Mouse (Mus musculus): ENCODE results near the gene Snorc.
"Not testable (repeated sequence)": the region's sequence is repeated elsewhere in the genome, so short reads cannot be mapped to it uniquely, and the experiment has no call there.

Gene Snorc

DNA sequence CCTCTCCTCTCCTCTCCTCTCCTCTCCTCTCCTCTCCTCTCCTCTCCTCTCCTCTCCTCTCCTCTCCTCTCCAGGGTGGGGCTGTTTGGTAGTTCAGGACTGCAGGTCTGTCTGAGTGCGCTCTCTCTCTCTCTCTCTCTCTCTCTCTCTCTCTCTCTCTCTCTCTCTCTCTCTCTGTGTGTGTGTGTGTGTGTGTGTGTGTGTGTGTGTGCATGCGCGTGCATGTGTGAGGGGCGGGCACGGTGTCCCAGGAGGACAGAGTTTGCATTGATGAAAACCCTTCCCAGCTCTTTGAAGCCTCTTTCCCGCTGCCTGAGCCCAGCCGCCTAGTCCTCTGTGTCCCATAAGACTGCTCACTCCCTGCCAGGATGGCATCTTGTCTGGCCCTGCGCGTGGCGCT, at the start of gene Snorc:
Snorc (plus strand) TSS at position 301 of the 400 bp plus-strand sequence.
- not testable (repeated sequence) for DNase-seq (ENCODE audit: low spot score in 2 of 2)

DNA sequence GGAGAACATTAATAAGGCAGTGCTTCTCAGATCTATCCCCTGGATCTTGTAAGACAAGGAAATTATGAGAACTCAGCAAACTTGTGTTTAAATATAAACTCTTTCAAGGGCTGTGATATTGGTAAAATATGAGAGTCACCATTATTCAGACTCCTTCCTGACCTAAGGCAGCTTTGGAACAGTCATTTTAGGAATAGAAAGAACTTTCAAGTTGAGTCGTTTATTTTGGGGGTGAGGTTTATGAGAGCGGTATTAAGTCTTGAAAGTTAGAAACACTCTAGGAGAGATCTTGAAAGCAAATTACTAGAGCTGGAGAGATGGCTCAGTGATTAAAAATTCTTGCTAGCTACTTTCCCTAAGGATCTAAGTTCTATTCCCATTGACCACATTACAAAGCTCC, 34.9 kb upstream of the Snorc start:
- no peak for DNase-seq (ENCODE audit: low spot score in 2 of 2)

- no peak for DNase-seq (ENCODE audit: low spot score in 2 of 2)
Measured at GRCm38 (mm10) chr1:87436583-87436982, 33.5 kb upstream of the Snorc start.

DNA sequence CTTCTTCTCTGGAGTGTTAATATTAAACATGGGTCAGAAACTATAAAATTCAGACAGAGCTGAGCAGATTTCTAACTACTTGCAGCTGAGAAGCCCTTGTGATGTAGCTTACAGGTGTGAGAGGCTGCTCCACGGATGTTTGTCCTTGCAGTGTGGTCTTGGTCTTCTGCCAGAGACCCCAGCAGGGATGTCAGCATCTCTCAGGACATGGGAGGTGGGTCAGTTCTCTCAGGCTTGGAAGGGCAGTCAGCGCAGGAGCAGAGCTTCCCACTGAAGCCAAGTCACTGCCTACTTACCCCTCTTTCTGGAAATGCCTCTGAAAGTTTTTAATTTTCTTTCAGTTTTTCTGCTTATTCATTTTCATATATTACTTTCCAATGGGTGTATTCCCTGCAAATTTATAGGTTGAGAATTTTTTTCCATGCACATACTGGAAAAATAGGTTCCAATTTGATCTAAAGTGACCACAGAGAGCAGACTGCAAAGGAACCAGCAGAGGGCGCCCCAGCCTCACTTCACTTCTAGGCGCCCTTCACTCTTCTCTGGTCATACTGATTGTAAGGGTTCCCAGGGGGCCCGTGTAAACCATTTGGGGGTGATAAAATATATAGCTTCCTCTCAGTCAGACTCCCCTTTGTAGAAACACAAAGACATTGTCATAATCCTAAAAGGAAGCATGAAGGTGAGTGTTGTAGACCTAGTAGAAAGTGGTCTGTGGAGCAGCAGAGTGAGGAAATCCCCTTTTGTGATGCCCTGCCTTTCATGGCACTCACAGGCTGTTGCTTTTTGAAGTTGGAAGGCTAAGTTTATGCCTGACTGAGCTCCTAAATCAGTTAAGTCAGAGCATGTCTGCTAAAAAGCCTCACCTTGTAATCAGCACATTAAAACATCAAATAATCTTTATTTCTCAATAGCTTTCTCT, 22.6 kb upstream of the Snorc start:
- DNase-seq (ENCODE audit: low spot score in 2 of 2), result peak; percentile 23 to 58

DNA sequence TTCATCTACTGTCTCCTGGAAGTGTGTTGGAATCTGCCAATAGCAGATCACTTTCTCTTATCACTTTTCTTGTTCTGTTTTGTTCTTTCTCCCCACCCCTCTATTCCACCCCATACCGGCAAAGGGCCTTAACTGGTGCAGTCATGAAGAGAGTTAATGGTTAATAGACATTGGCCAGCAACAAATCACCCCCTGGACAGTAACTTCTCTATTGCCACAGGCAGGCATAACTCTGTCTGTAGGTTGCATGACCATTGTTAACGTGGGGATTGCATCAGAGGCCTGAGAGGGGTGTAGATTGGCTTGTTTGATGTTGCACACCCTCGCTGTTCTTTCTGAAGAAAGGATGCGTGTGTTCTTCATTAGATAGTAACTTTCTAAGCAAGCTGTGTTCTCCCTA, 20.6 kb upstream of the Snorc start:
- DNase-seq (ENCODE audit: low spot score in 2 of 2), result no peak

DNA sequence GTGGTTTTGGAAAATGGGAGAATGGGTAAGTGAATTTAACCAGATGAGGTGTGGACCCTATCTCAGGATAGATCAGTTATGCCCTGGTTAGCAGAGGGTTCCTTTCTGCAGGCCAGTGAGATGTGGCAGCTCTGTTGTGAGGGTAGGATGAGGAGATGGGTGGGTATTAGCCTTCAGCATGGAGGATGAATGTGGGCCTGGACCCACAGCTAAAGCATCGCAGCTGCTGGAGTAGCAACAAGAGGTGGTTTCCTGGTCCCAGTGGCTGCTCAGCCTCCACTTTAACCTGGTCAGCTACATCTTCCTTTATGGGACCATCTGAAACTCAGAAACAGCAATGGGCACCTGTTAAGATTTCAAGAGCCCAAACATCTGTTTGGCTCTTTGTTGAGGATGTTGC, 13.6 kb upstream of the Snorc start:
- no peak for DNase-seq (ENCODE audit: low spot score in 2 of 2)

DNA sequence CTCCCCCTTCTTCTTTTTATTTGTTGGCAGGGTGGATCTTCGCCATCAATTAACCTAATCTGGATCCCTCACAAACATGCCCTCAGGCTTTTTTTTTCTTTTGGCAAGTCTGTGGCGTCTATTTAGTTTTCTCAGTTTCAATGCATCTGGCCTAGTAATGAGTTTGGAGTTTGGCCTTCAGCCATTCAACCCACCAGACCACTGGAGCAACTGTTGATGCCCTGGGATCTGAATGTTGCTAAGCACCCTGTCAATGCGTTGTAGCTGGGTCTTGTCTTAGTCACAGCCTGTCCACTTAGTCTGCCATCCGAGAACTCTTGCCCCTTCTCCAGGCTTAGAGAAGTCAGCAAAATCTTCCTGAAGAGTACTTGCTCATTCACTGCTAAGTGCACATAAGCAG, 12.0 kb upstream of the Snorc start:
- DNase-seq (ENCODE audit: low spot score in 2 of 2), result no peak

- DNase-seq (ENCODE audit: low spot score in 2 of 2), result not testable (repeated sequence)
Measured at GRCm38 (mm10) chr1:87459856-87460255, 10.2 kb upstream of the Snorc start.

GRCm38 (mm10) chr1:87467469-87467868, 2.6 kb upstream of the Snorc start:
- no peak for DNase-seq (ENCODE audit: low spot score in 2 of 2)

- no peak for DNase-seq (ENCODE audit: low spot score in 2 of 2)
Measured at GRCm38 (mm10) chr1:87468321-87468720, 1.8 kb upstream of the Snorc start.

- DNase-seq (ENCODE audit: low spot score in 2 of 2), result no peak
Measured at GRCm38 (mm10) chr1:87471914-87472313, 1.8 kb downstream of the Snorc start.

DNA sequence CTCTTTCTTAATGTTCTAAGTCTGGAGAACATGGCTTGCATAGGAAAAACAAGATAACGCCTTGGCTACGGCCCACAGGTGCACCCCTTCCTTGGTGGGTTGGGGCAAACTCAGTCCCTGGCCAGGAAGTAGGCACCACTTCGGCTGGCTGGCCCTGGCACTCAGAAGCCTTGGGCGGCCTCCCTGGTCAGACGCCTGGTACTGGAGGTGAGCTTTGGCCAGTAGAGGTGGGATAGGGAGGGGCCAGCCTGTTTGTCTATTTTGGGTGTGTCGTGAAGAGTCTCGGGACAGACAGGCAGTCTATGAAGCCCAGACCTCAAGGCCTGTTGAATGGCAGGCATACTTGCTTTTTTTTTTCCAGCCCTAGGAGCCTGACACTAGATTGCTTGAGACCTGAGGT, 2.5 kb downstream of the Snorc start:
- no peak for DNase-seq (ENCODE audit: low spot score in 2 of 2)

- no peak for DNase-seq (ENCODE audit: low spot score in 2 of 2)
Measured at GRCm38 (mm10) chr1:87475076-87475895, 5.2 kb downstream of the Snorc start.

DNA sequence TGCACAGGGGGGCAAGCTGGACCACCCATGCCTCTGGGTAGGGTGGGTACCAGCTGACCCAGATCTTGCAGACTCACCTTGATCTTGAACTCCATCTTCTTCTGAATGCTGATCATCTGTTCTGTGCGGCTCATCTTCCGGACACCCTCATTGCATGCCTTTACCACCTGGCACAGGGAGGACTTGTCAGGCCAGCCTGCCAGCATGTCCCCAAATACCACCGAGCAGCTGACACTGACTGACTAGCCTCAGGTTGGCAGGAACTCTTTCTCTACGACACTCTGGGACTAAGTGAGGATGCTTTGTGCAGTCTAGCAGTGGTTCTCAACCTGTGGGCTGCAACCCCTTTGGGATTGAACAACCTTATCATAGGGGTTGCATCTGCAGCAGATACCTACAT, 12.5 kb downstream of the Snorc start:
- DNase-seq (ENCODE audit: low spot score in 2 of 2), result no peak

- no peak for DNase-seq (ENCODE audit: low spot score in 2 of 2)
Measured at GRCm38 (mm10) chr1:87486386-87486785, 16.3 kb downstream of the Snorc start.

DNA sequence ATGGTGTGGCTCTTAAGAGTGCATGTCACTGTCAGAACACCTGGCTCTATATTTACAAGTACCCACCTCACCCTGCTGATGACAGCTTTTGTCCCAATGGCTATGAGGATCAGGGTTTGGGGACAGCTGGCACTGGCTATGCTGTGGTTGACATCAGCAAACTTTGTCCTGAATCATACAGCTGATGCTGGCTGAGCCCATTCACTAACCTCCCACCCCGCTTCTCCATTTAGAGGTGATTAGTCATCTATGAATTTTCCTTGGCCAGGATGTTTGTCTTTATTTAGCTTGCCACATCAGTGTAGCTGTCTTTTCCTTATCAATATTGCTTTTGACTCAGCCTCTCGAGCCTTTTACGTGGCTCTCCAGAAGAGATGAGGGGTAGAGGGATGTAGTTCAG, 22.2 kb downstream of the Snorc start:
- DNase-seq (ENCODE audit: low spot score in 2 of 2), result no peak

DNA sequence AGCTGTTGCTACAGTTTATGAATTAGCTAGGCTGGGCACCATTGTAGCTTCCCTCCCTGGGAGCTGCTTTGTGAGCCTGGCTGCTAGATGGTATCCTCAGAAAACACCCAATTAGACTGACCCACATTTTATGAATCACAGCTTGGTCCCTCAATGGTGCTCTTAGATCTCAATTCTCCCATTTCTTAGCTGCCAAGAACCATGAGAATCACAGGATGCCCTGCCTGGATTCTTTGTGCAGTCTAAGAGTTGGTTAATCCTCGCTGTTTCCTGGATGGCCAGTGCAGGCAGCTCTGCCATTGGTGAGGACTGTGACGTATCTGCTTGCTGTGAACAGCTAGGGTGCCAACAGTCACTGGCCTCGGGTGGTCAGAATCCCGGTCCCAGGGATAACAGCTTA, 23.5 kb downstream of the Snorc start:
- no peak for DNase-seq (ENCODE audit: low spot score in 2 of 2)

GRCm38 (mm10) chr1:87505524-87505923, 35.5 kb downstream of the Snorc start:
- DNase-seq (ENCODE audit: low spot score in 2 of 2), result no peak

- DNase-seq (ENCODE audit: low spot score in 2 of 2), result no peak
Measured at GRCm38 (mm10) chr1:87507857-87508256, 37.8 kb downstream of the Snorc start.

DNA sequence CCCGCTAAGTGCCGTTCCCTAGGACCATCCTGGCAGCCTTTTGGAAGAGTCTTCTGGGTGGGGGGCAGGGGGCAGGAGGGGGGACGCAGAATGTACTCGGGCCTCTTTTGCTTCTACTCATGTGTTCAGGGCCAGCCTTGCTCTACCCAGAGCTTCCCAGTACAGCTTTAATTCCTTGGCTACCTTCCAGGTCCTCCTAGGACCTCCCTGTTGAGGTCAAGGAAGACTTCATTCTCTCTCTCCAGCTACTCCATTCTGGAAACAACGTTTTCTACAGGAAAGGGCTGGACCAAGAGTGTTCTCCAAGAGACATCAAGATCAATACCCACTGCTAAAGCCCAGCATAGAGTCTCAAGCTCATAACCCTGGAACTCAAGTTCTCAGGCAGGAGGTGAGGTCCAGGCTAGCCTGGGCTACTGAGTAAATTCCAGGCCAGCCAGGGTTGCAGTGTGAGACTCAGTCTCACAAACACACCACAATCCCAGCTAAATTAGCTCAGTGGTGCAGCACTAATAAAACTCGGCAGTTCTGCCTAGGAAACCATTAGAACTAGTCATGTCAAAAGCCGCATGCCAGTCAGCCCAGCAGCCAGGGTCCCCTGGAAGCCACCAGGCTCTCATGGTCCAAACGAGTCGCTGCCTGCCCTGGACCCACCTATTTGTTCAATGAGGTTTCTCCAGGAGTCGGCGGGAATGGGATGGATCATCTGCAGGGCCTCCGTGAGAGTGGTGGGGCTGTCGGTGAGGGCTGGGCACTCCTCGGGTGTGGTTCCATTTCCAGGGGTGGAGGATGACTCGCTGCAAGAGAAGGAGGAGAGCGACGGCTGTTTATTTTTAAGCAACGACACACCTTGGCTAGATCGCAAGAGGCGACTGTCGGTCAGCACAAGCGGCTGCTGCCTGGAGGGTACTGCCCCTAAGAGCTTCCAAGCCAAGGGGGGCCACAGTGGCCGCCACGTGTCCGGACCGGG, 38.8 kb downstream of the Snorc start:
- DNase-seq (ENCODE audit: low spot score in 2 of 2), result no peak

GRCm38 (mm10) chr1:87509561-87510165, 39.6 kb downstream of the Snorc start, which contains the start of gene Neu2:
Neu2 (plus strand) TSS chr1:87509889.
- DNase-seq (ENCODE audit: low spot score in 2 of 2), result no peak
